Mouse (Mus musculus): ENCODE data around the gene Galk1. TPM values are rescaled to one million over a fixed set of nuclear protein-coding genes. Genes with fewer than 3 reads are reported as not detected.

Galk1 gene
- 10 to 100 TPM; 14.6 to 16.9 TPM for total RNA-seq (2021)
- long read RNA-seq, experiment 1, transcript Galk1-201 (8 exons, 1,406 nt), result major isoform, 21 of 26 reads
- long read RNA-seq, experiment 1, partial matches to known transcripts, result 3 of 26 reads
- long read RNA-seq, experiment 1, other reads (novel, unspliced or antisense), result 2 of 26 reads
- long read RNA-seq, experiment 2, transcript Galk1-201 (8 exons, 1,406 nt), result major isoform, 25 of 31 reads
- long read RNA-seq, experiment 2, partial matches to known transcripts, result 4 of 31 reads
- long read RNA-seq, experiment 2, other reads (novel, unspliced or antisense), result 2 of 31 reads

GRCm38 (mm10) chr11:116012262-116012947 is at the start of gene Galk1:
Gene Galk1, minus strand, starts transcription at chr11:116012719.
- peak; percentile 60 to 74 for DNase-seq (ENCODE audit: low spot score in 2 of 2)

GRCm38 (mm10) chr11:116061641-116062415 is 49.3 kb upstream of the Galk1 start:
- DNase-seq (ENCODE audit: low spot score in 2 of 2), result peak in 1 of 2 experiments; percentile 43

GRCm38 (mm10) chr11:116060596-116060995 is 48.1 kb upstream of the Galk1 start:
- DNase-seq (ENCODE audit: low spot score in 2 of 2), result no peak

- DNase-seq (ENCODE audit: low spot score in 2 of 2), result no peak
Measured at GRCm38 (mm10) chr11:116059691-116060025, 47.1 kb upstream of the Galk1 start.

- DNase-seq (ENCODE audit: low spot score in 2 of 2), result no peak
Measured at GRCm38 (mm10) chr11:116058868-116059690, 46.6 kb upstream of the Galk1 start.

- no peak for DNase-seq (ENCODE audit: low spot score in 2 of 2)
Measured at GRCm38 (mm10) chr11:116058022-116058614, 45.6 kb upstream of the Galk1 start.

GRCm38 (mm10) chr11:116057237-116057881 is 44.8 kb upstream of the Galk1 start:
- no peak for DNase-seq (ENCODE audit: low spot score in 2 of 2)

- DNase-seq (ENCODE audit: low spot score in 2 of 2), result no peak
Measured at GRCm38 (mm10) chr11:116055873-116056272, 43.4 kb upstream of the Galk1 start.

GRCm38 (mm10) chr11:116053510-116054229 is 41.2 kb upstream of the Galk1 start:
- DNase-seq (ENCODE audit: low spot score in 2 of 2), result no peak

- DNase-seq (ENCODE audit: low spot score in 2 of 2), result no peak
Measured at GRCm38 (mm10) chr11:116050196-116050595, 37.7 kb upstream of the Galk1 start.

- no peak for DNase-seq (ENCODE audit: low spot score in 2 of 2)
Measured at GRCm38 (mm10) chr11:116049610-116050009, 37.1 kb upstream of the Galk1 start.

- DNase-seq (ENCODE audit: low spot score in 2 of 2), result no peak
Measured at GRCm38 (mm10) chr11:116045173-116045572, 32.7 kb upstream of the Galk1 start.

GRCm38 (mm10) chr11:116043286-116043685 is 30.8 kb upstream of the Galk1 start:
- no peak for DNase-seq (ENCODE audit: low spot score in 2 of 2)

- no peak for DNase-seq (ENCODE audit: low spot score in 2 of 2)
Measured at GRCm38 (mm10) chr11:116042372-116043138, 30.0 kb upstream of the Galk1 start.

GRCm38 (mm10) chr11:116041833-116042232 is 29.3 kb upstream of the Galk1 start:
- no peak for DNase-seq (ENCODE audit: low spot score in 2 of 2)

- no peak for DNase-seq (ENCODE audit: low spot score in 2 of 2)
Measured at GRCm38 (mm10) chr11:116040593-116040992, 28.1 kb upstream of the Galk1 start.

- no peak for DNase-seq (ENCODE audit: low spot score in 2 of 2)
Measured at GRCm38 (mm10) chr11:116037826-116038225, 25.3 kb upstream of the Galk1 start.

GRCm38 (mm10) chr11:116036671-116037070 is 24.2 kb upstream of the Galk1 start:
- DNase-seq (ENCODE audit: low spot score in 2 of 2), result no peak

- DNase-seq (ENCODE audit: low spot score in 2 of 2), result no peak
Measured at GRCm38 (mm10) chr11:116034584-116034983, 22.1 kb upstream of the Galk1 start.
